Mouse (Mus musculus): Measurements from ENCODE around the gene Cntnap2. TPM values are rescaled to one million over a fixed set of nuclear protein-coding genes. Genes with fewer than 3 reads are reported as not detected.

Gene Cntnap2
- polyA plus RNA-seq, 1 experiment from 2014 or later, result not detected

GRCm38 (mm10) chr6:47244642-47245041 lies 2185.5 kb downstream of the Cntnap2 start:
- Histone ChIP-seq H3K4me3 (ENCODE audit: low read depth, low read length) (no peak overlapping the region), H3K9me3 (ENCODE audit: low read length) (no peaks in the 10 kb centered on the region), H3K4me2 (ENCODE audit: low read depth, low read length) (no peak overlapping the region), H3K9ac (replicated peaks) (no peak overlapping the region), H3K27ac (ENCODE audit: low read depth) (no peak overlapping the region), H3K27me3 (ENCODE audit: insufficient read depth, low read length) (no peaks in the 10 kb centered on the region), H3K36me3 (replicated peaks; ENCODE audit: insufficient read depth, low read length) (no peaks in the 10 kb centered on the region), H3K4me1 (ENCODE audit: insufficient read depth) (no peaks in the 10 kb centered on the region)
- no peak for DNase-seq
- ATAC-seq, result no peak
- no peak for TF ChIP-seq EP300 (IDR thresholded peaks at IDR 0.05; ENCODE audit: low read depth)
- no peak for TF ChIP-seq CTCF (IDR thresholded peaks at IDR 0.05; ENCODE audit: low read depth)
- 35% methylated on average over 7 of the region's 7 CpGs for WGBS (ENCODE audit: insufficient replicate concordance)

GRCm38 (mm10) chr6:47255270-47255669 lies 2196.1 kb downstream of the Cntnap2 start:
- Histone ChIP-seq H3K27ac (ENCODE audit: low read depth) (no peak overlapping the region), H3K4me3 (ENCODE audit: low read depth, low read length) (no peak overlapping the region), H3K9me3 (ENCODE audit: low read length) (no peaks in the 10 kb centered on the region), H3K9ac (replicated peaks) (no peak overlapping the region), H3K36me3 (replicated peaks; ENCODE audit: insufficient read depth, low read length) (no peaks in the 10 kb centered on the region), H3K4me1 (ENCODE audit: insufficient read depth) (no peaks in the 10 kb centered on the region), H3K4me2 (ENCODE audit: low read depth, low read length) (no peak overlapping the region), H3K27me3 (ENCODE audit: insufficient read depth, low read length) (no peaks in the 10 kb centered on the region)
- no peak for ATAC-seq
- DNase-seq, result no peak
- TF ChIP-seq EP300 (IDR thresholded peaks at IDR 0.05; ENCODE audit: low read depth) (no peak), CTCF (IDR thresholded peaks at IDR 0.05; ENCODE audit: low read depth) (no peak)
- WGBS (ENCODE audit: insufficient replicate concordance), result 77% methylated on average over 2 of the region's 2 CpGs

- H3K36me3 ChIP-seq (replicated peaks; ENCODE audit: insufficient read depth, low read length), result no peaks in the 10 kb centered on the region
- no peak overlapping the region for H3K9ac ChIP-seq (replicated peaks)
Measured at GRCm38 (mm10) chr6:47256227-47256887, 2197.2 kb downstream of the Cntnap2 start.

GRCm38 (mm10) chr6:47256918-47257506 lies 2197.9 kb downstream of the Cntnap2 start:
- DNase-seq (peak; percentile 15), ATAC-seq (peak; percentile 43; the same call in 1 of the 2 replicates)
- Histone ChIP-seq H3K4me1 (ENCODE audit: insufficient read depth) (no peaks in the 10 kb centered on the region), H3K27ac (ENCODE audit: low read depth) (no peak overlapping the region), H3K9me3 (ENCODE audit: low read length) (no peaks in the 10 kb centered on the region), H3K27me3 (ENCODE audit: insufficient read depth, low read length) (no peaks in the 10 kb centered on the region), H3K9ac (replicated peaks) (no peak overlapping the region), H3K4me3 (ENCODE audit: low read depth, low read length) (no peak overlapping the region), H3K36me3 (replicated peaks; ENCODE audit: insufficient read depth, low read length) (no peaks in the 10 kb centered on the region), H3K4me2 (ENCODE audit: low read depth, low read length) (no peak overlapping the region)
- WGBS (ENCODE audit: insufficient replicate concordance), result 41% methylated on average over 3 of the region's 3 CpGs
- TF ChIP-seq CTCF (IDR thresholded peaks at IDR 0.05; ENCODE audit: low read depth), result no peak
- TF ChIP-seq EP300 (IDR thresholded peaks at IDR 0.05; ENCODE audit: low read depth), result no peak

More at GRCm38 (mm10) chr6:47256227-47256887, 2197.2 kb downstream of the Cntnap2 start:
- H3K27ac ChIP-seq (ENCODE audit: low read depth), result no peak overlapping the region
- WGBS (ENCODE audit: insufficient replicate concordance), result 55% methylated on average over 4 of the region's 4 CpGs
- ATAC-seq, result no peak
- H3K27me3 ChIP-seq (ENCODE audit: insufficient read depth, low read length), result no peaks in the 10 kb centered on the region
- H3K4me1 ChIP-seq (ENCODE audit: insufficient read depth), result no peaks in the 10 kb centered on the region
- no peaks in the 10 kb centered on the region for H3K9me3 ChIP-seq (ENCODE audit: low read length)
- no peak overlapping the region for H3K4me2 ChIP-seq (ENCODE audit: low read depth, low read length)
- no peak for TF ChIP-seq EP300 (IDR thresholded peaks at IDR 0.05; ENCODE audit: low read depth)
- no peak for DNase-seq
- no peak overlapping the region for H3K4me3 ChIP-seq (ENCODE audit: low read depth, low read length)

GRCm38 (mm10) chr6:47259626-47260114 lies 2200.5 kb downstream of the Cntnap2 start:
- no peak for DNase-seq
- no peak overlapping the region for H3K4me3 ChIP-seq (ENCODE audit: low read depth, low read length)
- no peak for TF ChIP-seq CTCF (IDR thresholded peaks at IDR 0.05; ENCODE audit: low read depth)
- no peak for TF ChIP-seq EP300 (IDR thresholded peaks at IDR 0.05; ENCODE audit: low read depth)
- 53% methylated on average over 3 of the region's 3 CpGs for WGBS (ENCODE audit: insufficient replicate concordance)
- H3K27me3 ChIP-seq (ENCODE audit: insufficient read depth, low read length), result no peaks in the 10 kb centered on the region
- H3K4me2 ChIP-seq (ENCODE audit: low read depth, low read length), result no peak overlapping the region
- no peak overlapping the region for H3K9ac ChIP-seq (replicated peaks)
- ATAC-seq, result no peak
- H3K36me3 ChIP-seq (replicated peaks; ENCODE audit: insufficient read depth, low read length), result no peaks in the 10 kb centered on the region
- no peak overlapping the region for H3K27ac ChIP-seq (ENCODE audit: low read depth)
- H3K4me1 ChIP-seq (ENCODE audit: insufficient read depth), result no peaks in the 10 kb centered on the region
- H3K9me3 ChIP-seq (ENCODE audit: low read length), result no peaks in the 10 kb centered on the region

- DNase-seq (no peak), ATAC-seq (no peak)
- Histone ChIP-seq H3K9me3 (ENCODE audit: low read length) (no peaks in the 10 kb centered on the region), H3K4me1 (ENCODE audit: insufficient read depth) (no peaks in the 10 kb centered on the region), H3K36me3 (replicated peaks; ENCODE audit: insufficient read depth, low read length) (no peaks in the 10 kb centered on the region), H3K27me3 (ENCODE audit: insufficient read depth, low read length) (no peaks in the 10 kb centered on the region), H3K9ac (replicated peaks) (no peak overlapping the region), H3K4me2 (ENCODE audit: low read depth, low read length) (no peak overlapping the region), H3K4me3 (ENCODE audit: low read depth, low read length) (no peak overlapping the region), H3K27ac (ENCODE audit: low read depth) (no peak overlapping the region)
- 62% methylated on average over 3 of the region's 3 CpGs for WGBS (ENCODE audit: insufficient replicate concordance)
- TF ChIP-seq CTCF (IDR thresholded peaks at IDR 0.05; ENCODE audit: low read depth) (no peak), EP300 (IDR thresholded peaks at IDR 0.05; ENCODE audit: low read depth) (no peak)
Measured at GRCm38 (mm10) chr6:47267236-47267635, 2208.1 kb downstream of the Cntnap2 start.

All from liver, postnatal 0 days (tissue).